Mouse (Mus musculus) embryonic fibroblast, embryonic 13.5 days (primary cell): ENCODE results near the gene Ikzf4.
"Not testable (repeated sequence)": the region's sequence is repeated elsewhere in the genome, so short reads cannot be mapped to it uniquely, and the experiment has no call there.

Experiments used
- CTCF ChIP-seq: IDR thresholded peaks from 2 replicates; pipeline ENCODE4 v1.5.1; 2011; ENCODE audit warnings: mild to moderate bottlenecking, control low read depth, low read length, moderate library complexity, borderline replicate concordance; ENCODE audit not compliant: insufficient read depth
- POLR2A ChIP-seq: IDR thresholded peaks from 2 replicates; pipeline ENCODE4 v1.6.1; 2011; ENCODE audit warnings: low read depth, mild to moderate bottlenecking, control low read depth, low read length, moderate library complexity

GRCm38 (mm10) chr10:128630306-128630705 lies 15.5 kb downstream of the Ikzf4 start:
- not testable (repeated sequence) for TF ChIP-seq CTCF, POLR2A
